Mouse (Mus musculus) CH12.LX (cell line): ENCODE measurements around the gene Creb1. TPM values are rescaled to one million over a fixed set of nuclear protein-coding genes. Genes with fewer than 3 reads are reported as not detected.
"Not testable (repeated sequence)": the region's sequence is repeated elsewhere in the genome, so short reads cannot be mapped to it uniquely, and the experiment has no call there.

Experiments used
- DNase-seq: peaks from one replicate; pipeline ENCODE4 v3.0.0-alpha.2; 2013; ENCODE audit errors: extremely low read depth
- H3K27ac ChIP-seq: 2 replicates; pipeline ENCODE4 v1.5.1; 2012; ENCODE audit warnings: low read depth, mild to moderate bottlenecking, control low read depth, moderate library complexity; ENCODE audit not compliant: insufficient read depth
- H3K27me3 ChIP-seq: replicated peaks from 2 replicates; pipeline ENCODE3; 2012; ENCODE audit warnings: inconsistent platforms
- H3K36me3 ChIP-seq, 2 experiments: replicated peaks in 1 of 2; 2 replicates each; pipeline versions ENCODE3 to v1.6.1; 2012; ENCODE audit warnings: inconsistent platforms in 1 of 2, low read length in 1 of 2, mild to moderate bottlenecking in 1 of 2, mixed read lengths in 1 of 2, moderate library complexity in 1 of 2; ENCODE audit not compliant: control insufficient read depth in 1 of 2, insufficient read depth in 1 of 2
- H3K4me1 ChIP-seq, 2 experiments: 2 replicates each; pipeline ENCODE4 v1.6.1; 2012; ENCODE audit warnings: inconsistent platforms in 1 of 2, moderate library complexity in 1 of 2; ENCODE audit not compliant: insufficient read depth in 2 of 2, control insufficient read depth in 1 of 2
- H3K4me2 ChIP-seq: 2 replicates; pipeline ENCODE4 v1.6.1; 2012; ENCODE audit warnings: low read depth, mild to moderate bottlenecking, control low read depth; ENCODE audit not compliant: poor library complexity, insufficient read depth, severe bottlenecking
- H3K4me3 ChIP-seq, 3 experiments: fragments of 150-350 bp in 1 of 3; sonication (generic) in 1 of 3; replicated peaks in 1 of 3; 2 replicates each; pipeline versions ENCODE3 to v1.5.1; 2011 to 2012; ENCODE audit warnings: low read depth in 2 of 3, low read length in 2 of 3, mild to moderate bottlenecking in 2 of 3, moderate library complexity in 2 of 3, control low read depth in 1 of 3, improper control_type of control experiment in 1 of 3, inconsistent platforms in 1 of 3, mixed read lengths in 1 of 3; ENCODE audit not compliant: poor library complexity in 1 of 3
- H3K79me2 ChIP-seq: replicated peaks from 2 replicates; pipeline ENCODE4 v1.6.1; 2012; ENCODE audit warnings: mild to moderate bottlenecking, moderate library complexity; ENCODE audit not compliant: control insufficient read depth, poor library complexity, insufficient read depth, severe bottlenecking; ENCODE audit errors: extremely low read depth
- H3K9ac ChIP-seq: 2 replicates; pipeline ENCODE4 v1.6.1; 2012; ENCODE audit warnings: low read depth, mild to moderate bottlenecking, control low read depth, moderate library complexity; ENCODE audit not compliant: insufficient read depth
- H3K9me3 ChIP-seq: replicated peaks from 2 replicates; pipeline ENCODE3; 2012; ENCODE audit warnings: low read length, inconsistent platforms, mixed read lengths
- CHD2 ChIP-seq: IDR thresholded peaks from 2 replicates; pipeline ENCODE4 v1.6.1; 2011; ENCODE audit warnings: low read length, improper control_type of control experiment
- E2F4 ChIP-seq: IDR thresholded peaks from 2 replicates; pipeline ENCODE4 v1.6.1; 2011; ENCODE audit warnings: low read depth, low read length, improper control_type of control experiment; ENCODE audit not compliant: insufficient replicate concordance
- ELF1 ChIP-seq: IDR thresholded peaks from 2 replicates; pipeline ENCODE4 v1.6.1; 2014; ENCODE audit warnings: low read depth, mild to moderate bottlenecking, inconsistent platforms, low read length, improper control_type of control experiment
- EP300 ChIP-seq: IDR thresholded peaks from 2 replicates; pipeline ENCODE4 v1.6.1; 2011; ENCODE audit warnings: low read length, improper control_type of control experiment
- ETS1 ChIP-seq: conservative IDR thresholded peaks from 2 replicates; pipeline ENCODE4 v1.6.1; 2012; ENCODE audit warnings: low read depth, mild to moderate bottlenecking, inconsistent platforms, low read length, improper control_type of control experiment, moderate library complexity
- IRF4 ChIP-seq: IDR thresholded peaks from 2 replicates; pipeline ENCODE4 v1.6.1; 2014; ENCODE audit warnings: low read depth, mild to moderate bottlenecking, inconsistent platforms, low read length, improper control_type of control experiment
- JUN ChIP-seq: IDR thresholded peaks from 2 replicates; pipeline ENCODE4 v1.6.1; 2011; ENCODE audit warnings: low read depth, mild to moderate bottlenecking, low read length, improper control_type of control experiment, moderate library complexity; ENCODE audit not compliant: insufficient read depth
- JUND ChIP-seq: conservative IDR thresholded peaks from 2 replicates; pipeline ENCODE4 v1.6.1; 2011; ENCODE audit warnings: low read depth, low read length, improper control_type of control experiment
- KAT2A ChIP-seq: IDR thresholded peaks from 2 replicates; pipeline ENCODE4 v1.6.1; 2012; ENCODE audit warnings: low read length, improper control_type of control experiment, inconsistent platforms; ENCODE audit not compliant: insufficient replicate concordance
- MAFK ChIP-seq: IDR thresholded peaks from 2 replicates; pipeline ENCODE4 v1.6.1; 2011; ENCODE audit warnings: low read length, improper control_type of control experiment; ENCODE audit not compliant: insufficient replicate concordance
- MAX ChIP-seq: IDR thresholded peaks from 2 replicates; pipeline ENCODE4 v1.6.1; 2011; ENCODE audit warnings: low read length, improper control_type of control experiment
- MAZ ChIP-seq: IDR thresholded peaks from 2 replicates; pipeline ENCODE4 v1.6.1; 2012; ENCODE audit warnings: low read depth, mild to moderate bottlenecking, inconsistent platforms, low read length, improper control_type of control experiment, moderate library complexity
- MEF2A ChIP-seq: IDR thresholded peaks from 2 replicates; pipeline ENCODE4 v1.6.1; 2014; ENCODE audit warnings: low read depth, mild to moderate bottlenecking, inconsistent platforms, low read length, improper control_type of control experiment, borderline replicate concordance
- MYC ChIP-seq: IDR thresholded peaks from 2 replicates; pipeline ENCODE4 v1.6.1; 2011; ENCODE audit warnings: low read depth, mild to moderate bottlenecking, improper control_type of control experiment, low read length
- NELFE ChIP-seq: IDR thresholded peaks from 2 replicates; pipeline ENCODE4 v1.6.1; 2011; ENCODE audit warnings: low read depth, low read length, improper control_type of control experiment
- PAX5 ChIP-seq: IDR thresholded peaks from 2 replicates; pipeline ENCODE4 v1.6.1; 2012; ENCODE audit warnings: low read length, inconsistent platforms, mixed read lengths
- POLR2AphosphoS2 ChIP-seq: IDR thresholded peaks from 2 replicates; pipeline ENCODE4 v1.6.1; 2011; ENCODE audit warnings: low read depth, low read length, improper control_type of control experiment
- RAD21 ChIP-seq: IDR thresholded peaks from 2 replicates; pipeline ENCODE4 v1.6.1; 2011; ENCODE audit warnings: low read depth, mild to moderate bottlenecking, low read length, improper control_type of control experiment, moderate library complexity
- RCOR1 ChIP-seq: conservative IDR thresholded peaks from 2 replicates; pipeline ENCODE4 v1.6.1; 2012; ENCODE audit warnings: low read depth, mild to moderate bottlenecking, inconsistent platforms, low read length, improper control_type of control experiment
- SIN3A ChIP-seq: IDR thresholded peaks from 2 replicates; pipeline ENCODE4 v1.6.1; 2012; ENCODE audit warnings: low read length, improper control_type of control experiment, inconsistent platforms
- SMC3 ChIP-seq: IDR thresholded peaks from 2 replicates; pipeline ENCODE4 v1.6.1; 2011; ENCODE audit warnings: low read depth, low read length, improper control_type of control experiment
- TBP ChIP-seq: conservative IDR thresholded peaks from 2 replicates; pipeline ENCODE4 v1.6.1; 2011; ENCODE audit warnings: low read depth, low read length, improper control_type of control experiment
- TCF12 ChIP-seq: IDR thresholded peaks from 2 replicates; pipeline ENCODE4 v1.6.1; 2014; ENCODE audit warnings: low read depth, mild to moderate bottlenecking, inconsistent platforms, low read length, improper control_type of control experiment
- UBTF ChIP-seq: IDR thresholded peaks from 2 replicates; pipeline ENCODE4 v1.6.1; 2012; ENCODE audit warnings: low read depth, mild to moderate bottlenecking, inconsistent platforms, low read length, improper control_type of control experiment, moderate library complexity
- USF1 ChIP-seq: IDR thresholded peaks from 2 replicates; pipeline ENCODE4 v1.6.1; 2014; ENCODE audit warnings: low read depth, mild to moderate bottlenecking, inconsistent platforms, low read length, improper control_type of control experiment
- ZMIZ1 ChIP-seq: IDR thresholded peaks from 2 replicates; pipeline ENCODE4 v1.6.1; 2012; ENCODE audit warnings: low read depth, mild to moderate bottlenecking, inconsistent platforms, low read length, improper control_type of control experiment
- ZNF384 ChIP-seq: IDR thresholded peaks from 2 replicates; pipeline ENCODE4 v1.6.1; 2012; ENCODE audit warnings: low read depth, low read length, improper control_type of control experiment, inconsistent platforms
- dilution Hi-C: fragments of 300-500 bp; cut with MboI; formaldehyde crosslinking; loops from 2 replicates; pipeline ENCODE4 v1.14.3; 2020; ENCODE audit warnings: low sequenced_read_pairs; ENCODE audit not compliant: extremely low pct_unique_long_range_greater_than_20kb, extremely low pct_ligation_motif_present
- in situ Hi-C: fragments of 300-500 bp; cut with MboI; formaldehyde crosslinking; loops from 3 replicates; pipeline ENCODE4 v1.14.3; 2019; ENCODE audit warnings: low sequenced_read_pairs, low pct_ligation_motif_present, low pct_unique_long_range_greater_than_20kb, mixed read lengths
- polyA plus RNA-seq: library from polyadenylated mRNA; unstranded; fragments of >175 nt; gene quantifications from 2 replicates; pipeline ENCODE4 v1.2.1, GENCODE M21; 2012; ENCODE audit warnings: low read depth; ENCODE audit not compliant: insufficient read length
- total RNA-seq, 2 experiments: library from RNA; depleted of rRNA; stranded (reverse); fragments of 300-350 nt in 1 of 2; fragments of >200 nt in 1 of 2; gene quantifications; 2 replicates each; pipeline ENCODE4 v1.2.3; 2012 to 2014

Gene Creb1
- total and polyA plus RNA-seq, 3 experiments, result 21.0 to 42.8 (median 24.2) TPM

DNA sequence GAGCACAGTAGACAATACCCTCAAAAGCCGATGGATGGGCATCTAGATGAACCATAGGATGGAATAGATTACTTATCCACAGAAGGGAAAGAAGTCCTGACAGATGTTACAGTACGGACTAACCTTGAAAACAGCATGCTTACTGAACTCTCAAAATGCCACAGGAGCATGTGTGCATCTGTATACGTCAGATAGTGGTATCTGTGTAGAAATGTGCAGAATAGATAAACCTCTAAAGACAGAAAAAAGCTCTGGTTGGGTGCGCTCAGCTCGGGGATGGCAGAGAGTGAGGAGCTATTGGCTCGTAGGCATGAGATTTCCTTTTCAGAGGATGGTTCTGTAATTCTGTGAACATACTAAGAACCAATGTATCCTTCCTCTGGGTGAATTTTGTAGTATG, 106.8 kb downstream of the Creb1 start:
- in situ Hi-C loops (no loop called here), dilution Hi-C loops (no loop called here)
- Histone ChIP-seq H3K27ac (no peak overlapping the region), H3K9me3 (no peaks in the 10 kb centered on the region), H3K79me2 (no peaks in the 10 kb centered on the region), H3K9ac (no peak overlapping the region), H3K4me2 (no peak overlapping the region), H3K36me3 (no peaks in the 10 kb centered on the region), H3K4me1 (peaks cover under 1 to 3% of the 10 kb centered on the region in 2 experiments; a peak in 1 of 4 replicates), H3K27me3 (no peaks in the 10 kb centered on the region), H3K4me3 (no peak overlapping the region)
- TF ChIP-seq MAZ (no peak), ZMIZ1 (no peak), TCF12 (no peak), SIN3A (no peak), E2F4 (no peak), JUND (no peak), UBTF (no peak), TBP (no peak), KAT2A (no peak), RCOR1 (no peak), JUN (no peak), MAFK (no peak), ELF1 (no peak), POLR2AphosphoS2 (no peak), CHD2 (no peak), RAD21 (no peak), MAX (no peak)
- no peak for DNase-seq

DNA sequence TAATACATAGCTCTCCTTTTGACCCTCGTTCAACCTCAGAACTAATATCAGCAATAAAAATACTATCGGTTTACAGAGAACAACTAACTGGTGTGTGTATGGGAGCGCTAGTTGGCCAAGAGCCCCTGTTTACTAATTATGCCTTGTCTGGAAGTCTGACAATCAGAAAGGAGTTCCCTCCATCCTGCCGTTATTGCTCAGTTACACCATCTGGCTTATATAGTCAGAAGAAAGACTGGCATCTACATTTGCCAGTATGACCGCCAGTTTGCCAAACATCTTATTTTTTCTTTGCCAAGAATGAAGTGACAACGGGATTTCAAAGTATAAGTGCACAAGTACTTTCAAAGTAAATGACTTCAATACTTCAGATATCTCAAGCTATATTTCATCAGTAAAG, 108.6 kb downstream of the Creb1 start:
- DNase-seq, result no peak
- Histone ChIP-seq H3K4me1 (peaks cover 0 to 2% of the 10 kb centered on the region in 2 experiments; a peak in 1 of 4 replicates), H3K4me2 (no peak overlapping the region), H3K79me2 (no peaks in the 10 kb centered on the region), H3K36me3 (no peaks in the 10 kb centered on the region), H3K27me3 (no peaks in the 10 kb centered on the region), H3K9me3 (no peaks in the 10 kb centered on the region), H3K4me3 (no peak overlapping the region), H3K27ac (no peak overlapping the region), H3K9ac (no peak overlapping the region)
- dilution Hi-C loops (no loop called here), in situ Hi-C loops (no loop called here)
- no peak for TF ChIP-seq KAT2A
- TF ChIP-seq MAZ, result no peak
- TF ChIP-seq TBP, result no peak
- TF ChIP-seq E2F4, result no peak
- no peak for TF ChIP-seq ETS1
- TF ChIP-seq JUND, result no peak
- no peak for TF ChIP-seq MAFK
- TF ChIP-seq PAX5, result no peak
- TF ChIP-seq NELFE, result no peak
- no peak for TF ChIP-seq ZNF384
- no peak for TF ChIP-seq MAX
- TF ChIP-seq TCF12, result no peak
- TF ChIP-seq IRF4, result no peak
- no peak for TF ChIP-seq SMC3
- TF ChIP-seq MEF2A, result no peak
- TF ChIP-seq EP300, result no peak
- TF ChIP-seq MYC, result no peak
- no peak for TF ChIP-seq RAD21
- no peak for TF ChIP-seq USF1

DNA sequence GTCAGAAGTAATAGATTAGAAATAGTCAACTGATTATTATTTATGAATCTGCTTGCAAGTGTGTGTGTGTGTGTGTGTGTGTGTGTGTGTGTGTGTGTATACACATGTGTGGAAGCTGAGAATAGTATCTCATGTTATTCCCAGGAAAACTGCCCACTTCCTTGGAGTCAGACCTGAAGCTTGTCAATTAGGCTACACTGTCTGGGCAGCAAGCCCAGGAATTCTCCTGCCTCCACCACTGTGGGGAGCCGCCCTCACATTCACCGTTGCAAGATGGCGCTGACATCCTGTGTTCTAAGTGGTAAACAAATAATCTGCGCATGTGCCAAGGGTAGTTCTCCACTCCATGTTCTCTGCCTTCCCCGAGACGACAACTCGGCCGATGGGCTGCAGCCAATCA, 110.1 kb downstream of the Creb1 start:
- H3K27ac ChIP-seq, DNase-seq, H3K79me2 ChIP-seq, H3K27me3 ChIP-seq, H3K4me2 ChIP-seq, H3K36me3 ChIP-seq, in situ Hi-C loops, H3K4me1 ChIP-seq, H3K9me3 ChIP-seq, H3K9ac ChIP-seq, H3K4me3 ChIP-seq, dilution Hi-C loops: not testable (repeated sequence)
